Mouse (Mus musculus): ENCODE results near the gene Nhlrc4. TPM values are rescaled to one million over a fixed set of nuclear protein-coding genes. Genes with fewer than 3 reads are reported as not detected.

Nhlrc4 gene
- polyA plus RNA-seq, 1 experiment from 2014 or later, result 0.28 TPM

- Histone ChIP-seq H3K4me1 (ENCODE audit: control insufficient read depth, insufficient read depth, low read length) (peaks cover 14% of the 10 kb centered on the region; the same call in 1 of the 2 replicates), H3K27ac (ENCODE audit: low read depth, low read length) (no peak overlapping the region), H3K4me2 (replicated peaks; ENCODE audit: low read depth, low read length) (no peak overlapping the region), H3K9me3 (ENCODE audit: control insufficient read depth, low read length) (no peaks in the 10 kb centered on the region), H3K9ac (ENCODE audit: low read depth, low read length) (no peak overlapping the region), H3K36me3 (ENCODE audit: control insufficient read depth, insufficient read depth, low read length) (no peaks in the 10 kb centered on the region), H3K27me3 (ENCODE audit: control insufficient read depth, insufficient read depth, low read length) (no peaks in the 10 kb centered on the region), H3K4me3 (ENCODE audit: low read length) (no peak overlapping the region)
- WGBS, result 84% methylated on average over 5 of the region's 5 CpGs
- ATAC-seq (ENCODE audit: low FRiP score, low TSS enrichment), result no peak
Observed at GRCm38 (mm10) chr17:25980854-25981253, 36.1 kb upstream of the Nhlrc4 start.

GRCm38 (mm10) chr17:25979829-25980738 lies 35.3 kb upstream of the Nhlrc4 start:
- WGBS, result 87% methylated on average over 5 of the region's 5 CpGs
- no peak for ATAC-seq (ENCODE audit: low FRiP score, low TSS enrichment)
- H3K4me2 ChIP-seq (replicated peaks; ENCODE audit: low read depth, low read length), result no peak overlapping the region
- no peaks in the 10 kb centered on the region for H3K27me3 ChIP-seq (ENCODE audit: control insufficient read depth, insufficient read depth, low read length)
- H3K9ac ChIP-seq (ENCODE audit: low read depth, low read length), result no peak overlapping the region; the same call in 1 of the 2 replicates
- 0 out of 2 replicates have a peak overlapping the region, but pooled peaks have one; percentile 30 for H3K27ac ChIP-seq (ENCODE audit: low read depth, low read length)
- no peak overlapping the region for H3K4me3 ChIP-seq (ENCODE audit: low read length)
- H3K36me3 ChIP-seq (ENCODE audit: control insufficient read depth, insufficient read depth, low read length), result no peaks in the 10 kb centered on the region
- peaks cover 14% of the 10 kb centered on the region; the same call in 1 of the 2 replicates for H3K4me1 ChIP-seq (ENCODE audit: control insufficient read depth, insufficient read depth, low read length)
- no peaks in the 10 kb centered on the region for H3K9me3 ChIP-seq (ENCODE audit: control insufficient read depth, low read length)

DNA sequence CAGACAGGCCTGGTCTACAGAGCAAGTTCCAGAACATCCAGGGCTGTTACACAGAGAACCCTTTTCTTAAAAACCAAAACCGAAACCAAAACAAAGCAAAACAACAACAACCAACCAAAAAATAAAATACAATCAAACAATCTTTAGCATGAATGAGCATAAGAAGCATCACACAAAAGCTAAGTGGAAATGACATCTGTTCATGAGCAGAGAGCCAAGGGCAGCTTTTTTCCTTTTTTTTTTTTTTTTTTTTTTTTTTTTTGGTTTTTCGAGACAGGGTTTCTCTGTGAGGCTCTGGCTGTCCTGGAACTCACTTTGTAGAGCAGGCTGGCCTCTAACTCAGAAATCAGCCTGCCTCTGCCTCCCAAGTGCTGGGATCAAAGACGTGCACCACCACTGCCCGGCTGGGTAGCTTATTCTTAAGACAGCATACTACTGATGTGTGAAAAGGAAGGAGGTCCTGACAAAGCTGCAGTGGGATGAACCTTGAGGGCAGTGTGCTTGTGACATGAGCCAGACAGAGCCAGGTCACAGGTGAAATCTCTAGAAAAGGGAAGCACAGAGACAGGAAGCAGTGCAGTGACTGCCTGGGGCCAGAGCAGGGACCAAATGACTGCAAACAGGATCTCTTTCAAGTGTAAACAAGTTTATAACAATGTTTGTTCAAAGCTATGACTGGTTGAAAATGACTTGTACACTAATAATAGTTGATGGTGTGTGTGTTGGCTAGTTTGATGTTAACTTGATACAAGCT lies 26.4 kb upstream of the Nhlrc4 start:
- Histone ChIP-seq H3K4me2 (replicated peaks; ENCODE audit: low read depth, low read length) (no peak overlapping the region), H3K4me3 (ENCODE audit: low read length) (no peak overlapping the region), H3K27me3 (ENCODE audit: control insufficient read depth, insufficient read depth, low read length) (no peaks in the 10 kb centered on the region), H3K27ac (ENCODE audit: low read depth, low read length) (no peak overlapping the region), H3K36me3 (ENCODE audit: control insufficient read depth, insufficient read depth, low read length) (0 out of 2 replicates have a peak, but pooled peaks cover 3% of the 10 kb centered on the region), H3K4me1 (ENCODE audit: control insufficient read depth, insufficient read depth, low read length) (0 out of 2 replicates have a peak, but pooled peaks cover 10% of the 10 kb centered on the region), H3K9me3 (ENCODE audit: control insufficient read depth, low read length) (no peaks in the 10 kb centered on the region), H3K9ac (ENCODE audit: low read depth, low read length) (no peak overlapping the region)
- ATAC-seq (ENCODE audit: low FRiP score, low TSS enrichment), result no peak
- WGBS, result 88% methylated on average over 4 of the region's 4 CpGs

DNA sequence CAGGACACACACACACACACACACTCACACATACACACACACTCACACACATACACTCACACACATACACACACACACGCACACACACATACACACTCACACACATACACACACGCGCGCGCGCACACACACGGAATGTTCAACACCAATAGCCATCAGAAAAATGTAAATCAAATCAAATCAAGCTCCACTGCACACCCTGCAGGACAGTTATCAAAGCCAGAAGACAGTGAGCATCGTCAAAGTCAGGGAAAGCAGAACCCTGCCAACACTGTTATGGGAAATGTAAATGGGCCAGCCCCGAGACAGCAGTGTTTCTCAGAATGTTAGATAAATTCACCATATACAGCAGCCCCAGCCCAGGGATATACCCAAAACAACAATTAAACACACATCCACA lies 25.7 kb upstream of the Nhlrc4 start:
- no peaks in the 10 kb centered on the region for H3K27me3 ChIP-seq (ENCODE audit: control insufficient read depth, insufficient read depth, low read length)
- H3K27ac ChIP-seq (ENCODE audit: low read depth, low read length), result no peak overlapping the region
- H3K4me1 ChIP-seq (ENCODE audit: control insufficient read depth, insufficient read depth, low read length), result 0 out of 2 replicates have a peak, but pooled peaks cover 10% of the 10 kb centered on the region
- 0 out of 2 replicates have a peak, but pooled peaks cover 3% of the 10 kb centered on the region for H3K36me3 ChIP-seq (ENCODE audit: control insufficient read depth, insufficient read depth, low read length)
- no peak for ATAC-seq (ENCODE audit: low FRiP score, low TSS enrichment)
- H3K9ac ChIP-seq (ENCODE audit: low read depth, low read length), result no peak overlapping the region
- H3K4me2 ChIP-seq (replicated peaks; ENCODE audit: low read depth, low read length), result no peak overlapping the region
- 93% methylated on average over 9 of the region's 9 CpGs for WGBS
- no peak overlapping the region for H3K4me3 ChIP-seq (ENCODE audit: low read length)
- no peaks in the 10 kb centered on the region for H3K9me3 ChIP-seq (ENCODE audit: control insufficient read depth, low read length)

- Histone ChIP-seq H3K4me1 (ENCODE audit: control insufficient read depth, insufficient read depth, low read length) (0 out of 2 replicates have a peak, but pooled peaks cover 10% of the 10 kb centered on the region), H3K9ac (ENCODE audit: low read depth, low read length) (no peak overlapping the region), H3K36me3 (ENCODE audit: control insufficient read depth, insufficient read depth, low read length) (peaks cover 10% of the 10 kb centered on the region), H3K27me3 (ENCODE audit: control insufficient read depth, insufficient read depth, low read length) (no peaks in the 10 kb centered on the region), H3K9me3 (ENCODE audit: control insufficient read depth, low read length) (no peaks in the 10 kb centered on the region), H3K4me3 (ENCODE audit: low read length) (no peak overlapping the region), H3K27ac (ENCODE audit: low read depth, low read length) (no peak overlapping the region), H3K4me2 (replicated peaks; ENCODE audit: low read depth, low read length) (no peak overlapping the region)
- 68% methylated on average over 1 of the region's 1 CpGs for WGBS
- no peak for ATAC-seq (ENCODE audit: low FRiP score, low TSS enrichment)
Observed at GRCm38 (mm10) chr17:25968176-25968575, 23.4 kb upstream of the Nhlrc4 start.

DNA sequence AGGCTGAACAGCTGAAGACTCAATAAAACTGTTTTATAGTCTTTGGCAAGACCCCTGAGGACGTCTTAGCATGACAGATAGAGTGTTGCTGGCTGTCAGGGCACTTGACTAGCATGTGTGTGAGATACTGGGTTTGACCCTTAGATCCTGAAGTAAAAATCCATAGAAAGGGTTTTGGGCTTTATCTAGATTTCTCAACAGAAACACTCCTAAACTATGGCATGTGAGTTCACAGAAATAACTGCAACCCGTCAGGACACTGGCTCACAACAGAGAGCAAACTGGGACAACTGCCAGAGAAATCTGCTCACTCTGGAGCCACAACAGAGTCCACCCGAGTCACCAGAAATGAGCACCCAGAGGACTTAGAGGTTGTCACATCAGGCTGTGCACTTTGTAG lies 22.9 kb upstream of the Nhlrc4 start:
- ATAC-seq (ENCODE audit: low FRiP score, low TSS enrichment), result no peak
- H3K36me3 ChIP-seq (ENCODE audit: control insufficient read depth, insufficient read depth, low read length), result peaks cover 10% of the 10 kb centered on the region
- no peak overlapping the region for H3K4me2 ChIP-seq (replicated peaks; ENCODE audit: low read depth, low read length)
- no peaks in the 10 kb centered on the region for H3K9me3 ChIP-seq (ENCODE audit: control insufficient read depth, low read length)
- H3K4me1 ChIP-seq (ENCODE audit: control insufficient read depth, insufficient read depth, low read length), result 0 out of 2 replicates have a peak, but pooled peaks cover 10% of the 10 kb centered on the region
- H3K27ac ChIP-seq (ENCODE audit: low read depth, low read length), result no peak overlapping the region
- H3K9ac ChIP-seq (ENCODE audit: low read depth, low read length), result no peak overlapping the region
- WGBS, result 39% methylated on average over 3 of the region's 3 CpGs
- H3K4me3 ChIP-seq (ENCODE audit: low read length), result no peak overlapping the region
- no peaks in the 10 kb centered on the region for H3K27me3 ChIP-seq (ENCODE audit: control insufficient read depth, insufficient read depth, low read length)

- 86% methylated on average over 7 of the region's 7 CpGs for WGBS
Observed at GRCm38 (mm10) chr17:25964271-25964670, 19.5 kb upstream of the Nhlrc4 start.

DNA sequence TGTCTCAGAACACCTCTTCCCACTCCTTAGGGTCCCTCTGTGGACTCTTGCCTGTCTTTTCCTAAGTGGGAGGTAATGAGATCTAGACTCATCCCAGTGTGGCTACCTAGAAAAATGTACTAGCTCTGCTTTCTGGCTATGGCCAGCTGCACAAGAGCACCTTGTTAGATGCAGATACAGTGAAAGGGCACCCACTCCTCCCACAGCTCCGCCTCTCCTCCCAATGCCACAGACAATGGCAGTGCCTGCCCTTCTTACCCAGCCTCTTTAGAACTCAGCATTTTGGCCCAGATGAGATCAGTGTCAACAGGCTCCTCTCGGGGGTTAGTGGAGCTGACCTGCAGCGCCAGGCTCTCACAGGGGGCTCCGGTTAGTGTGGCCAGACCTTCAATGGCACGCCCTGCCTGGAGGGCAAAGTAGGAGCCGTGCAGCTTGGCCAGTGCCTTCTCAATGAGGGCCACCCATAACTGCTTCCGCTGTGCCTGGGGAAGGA lies 17.7 kb upstream of the Nhlrc4 start:
- Histone ChIP-seq H3K27me3 (ENCODE audit: control insufficient read depth, insufficient read depth, low read length) (no peaks in the 10 kb centered on the region), H3K36me3 (ENCODE audit: control insufficient read depth, insufficient read depth, low read length) (peaks cover 42% of the 10 kb centered on the region), H3K9me3 (ENCODE audit: control insufficient read depth, low read length) (no peaks in the 10 kb centered on the region), H3K4me1 (ENCODE audit: control insufficient read depth, insufficient read depth, low read length) (0 out of 2 replicates have a peak, but pooled peaks cover 3% of the 10 kb centered on the region), H3K4me2 (replicated peaks; ENCODE audit: low read depth, low read length) (no peak overlapping the region), H3K9ac (ENCODE audit: low read depth, low read length) (no peak overlapping the region), H3K4me3 (ENCODE audit: low read length) (no peak overlapping the region), H3K27ac (ENCODE audit: low read depth, low read length) (no peak overlapping the region)
- WGBS, result 90% methylated on average over 7 of the region's 7 CpGs
- no peak for ATAC-seq (ENCODE audit: low FRiP score, low TSS enrichment)

More at GRCm38 (mm10) chr17:25964271-25964670, 19.5 kb upstream of the Nhlrc4 start:
- no peak overlapping the region for H3K9ac ChIP-seq (ENCODE audit: low read depth, low read length)
- H3K4me3 ChIP-seq (ENCODE audit: low read length), result no peak overlapping the region
- H3K36me3 ChIP-seq (ENCODE audit: control insufficient read depth, insufficient read depth, low read length), result peaks cover 25% of the 10 kb centered on the region
- H3K27me3 ChIP-seq (ENCODE audit: control insufficient read depth, insufficient read depth, low read length), result no peaks in the 10 kb centered on the region
- ATAC-seq (ENCODE audit: low FRiP score, low TSS enrichment), result no peak
- 0 out of 2 replicates have a peak, but pooled peaks cover 10% of the 10 kb centered on the region for H3K4me1 ChIP-seq (ENCODE audit: control insufficient read depth, insufficient read depth, low read length)
- no peak overlapping the region for H3K27ac ChIP-seq (ENCODE audit: low read depth, low read length)
- no peak overlapping the region for H3K4me2 ChIP-seq (replicated peaks; ENCODE audit: low read depth, low read length)
- no peaks in the 10 kb centered on the region for H3K9me3 ChIP-seq (ENCODE audit: control insufficient read depth, low read length)
